Mouse (Mus musculus): ENCODE measurements around the gene Slfn14.

- TF ChIP-seq REST (IDR thresholded peaks at IDR 0.05; ENCODE audit: insufficient read depth, insufficient read length) = no peak
- TF ChIP-seq POLR2A (IDR thresholded peaks at IDR 0.05; ENCODE audit: insufficient read length, low read depth) = no peak
- no peak for TF ChIP-seq CEBPB (IDR thresholded peaks at IDR 0.05; ENCODE audit: insufficient read depth, poor library complexity, severe bottlenecking)
- no peak for TF ChIP-seq USF1 (IDR thresholded peaks at IDR 0.05; ENCODE audit: low read depth)
- TF ChIP-seq E2F4 (IDR thresholded peaks at IDR 0.05; ENCODE audit: insufficient read depth) = no peak
- TF ChIP-seq MYOD1 (IDR thresholded peaks at IDR 0.05; ENCODE audit: control insufficient read depth in 1 of 3, insufficient read length in 2 of 3, low read depth in 2 of 3) = no peak
- no peak for TF ChIP-seq TCF3 (IDR thresholded peaks at IDR 0.05; ENCODE audit: insufficient read length, low read depth)
- no peak for TF ChIP-seq MAX (IDR thresholded peaks at IDR 0.05; ENCODE audit: low read depth)
- TF ChIP-seq MYOG (IDR thresholded peaks at IDR 0.05; ENCODE audit: control insufficient read depth in 1 of 3, insufficient read depth in 1 of 3, insufficient read length in 2 of 3, low read depth in 2 of 3) = no peak
- no peak for TF ChIP-seq TCF12 (IDR thresholded peaks at IDR 0.05; ENCODE audit: insufficient read depth, poor library complexity, severe bottlenecking)
- TF ChIP-seq POLR2AphosphoS2 (IDR thresholded peaks at IDR 0.05; ENCODE audit: insufficient read length, low read depth) = no peak
- TF ChIP-seq SRF (IDR thresholded peaks at IDR 0.05; ENCODE audit: control insufficient read depth, insufficient read length, low read depth) = no peak
Measured at GRCm38 (mm10) chr11:83293182-83293581, 6.7 kb upstream of the Slfn14 start.

All from myocyte (in vitro differentiated cells).